Mouse (Mus musculus) neural tube, embryonic 13.5 days (tissue): ENCODE results near the gene Ccdc185. TPM values are rescaled to one million over a fixed set of nuclear protein-coding genes. Genes with fewer than 3 reads are reported as not detected.
A peak's percentile ranks its signal among the peaks of the same experiment; 100 is the strongest.

ENCODE experiments used
- ATAC-seq: fragments of 200-750 bp; cut with Nextera tagmentation; 2 replicates; pipeline ENCODE4 v1.8.0; 2017; ENCODE audit warnings: low read depth, mild to moderate bottlenecking, moderate TSS enrichment, moderate library complexity
- H3K27ac ChIP-seq: fragments of 300-500 bp; sonication (generic); replicated peaks from 2 replicates; pipeline ENCODE4 v1.5.1; 2015; ENCODE audit warnings: moderate library complexity, mild to moderate bottlenecking, inconsistent platforms
- H3K27me3 ChIP-seq: fragments of 300-500 bp; sonication (generic); 2 replicates; pipeline ENCODE4 v1.6.1; 2015; ENCODE audit warnings: mild to moderate bottlenecking, inconsistent platforms
- H3K36me3 ChIP-seq: fragments of 300-500 bp; sonication (generic); 2 replicates; pipeline ENCODE4 v1.6.1; 2015; ENCODE audit warnings: mild to moderate bottlenecking, inconsistent platforms
- H3K4me1 ChIP-seq: fragments of 300-500 bp; sonication (generic); replicated peaks from 2 replicates; pipeline ENCODE4 v1.6.1; 2015; ENCODE audit warnings: inconsistent platforms
- H3K4me2 ChIP-seq: fragments of 300-500 bp; sonication (generic); 2 replicates; pipeline ENCODE4 v1.6.1; 2015; ENCODE audit warnings: inconsistent platforms, mild to moderate bottlenecking, moderate library complexity
- H3K4me3 ChIP-seq: fragments of 300-500 bp; sonication (generic); 2 replicates; pipeline ENCODE4 v1.5.1; 2015; ENCODE audit warnings: mild to moderate bottlenecking, inconsistent platforms
- H3K9ac ChIP-seq: fragments of 300-500 bp; sonication (generic); 2 replicates; pipeline ENCODE4 v1.6.1; 2015; ENCODE audit warnings: moderate library complexity, mild to moderate bottlenecking, inconsistent platforms
- H3K9me3 ChIP-seq: fragments of 300-500 bp; sonication (generic); 2 replicates; pipeline ENCODE4 v1.6.1; 2016; ENCODE audit warnings: inconsistent platforms
- WGBS: fragments of 180-500 bp; shearing (Covaris S2); methylation state at CpG from one replicate; pipeline ENCODE4 v1.1.7; 2015; 5-methylcytosine and 5-hydroxymethylcytosine counted together
- polyA plus RNA-seq: library from polyadenylated mRNA; unstranded; fragments of >200 nt; fragmentation: Nextera tagmentation; extraction: Ambion mirVana; gene quantifications from 2 replicates; pipeline ENCODE4 v1.2.1, GENCODE M21; 2015

The Ccdc185 gene
- not detected in 2 replicates for polyA plus RNA-seq

DNA sequence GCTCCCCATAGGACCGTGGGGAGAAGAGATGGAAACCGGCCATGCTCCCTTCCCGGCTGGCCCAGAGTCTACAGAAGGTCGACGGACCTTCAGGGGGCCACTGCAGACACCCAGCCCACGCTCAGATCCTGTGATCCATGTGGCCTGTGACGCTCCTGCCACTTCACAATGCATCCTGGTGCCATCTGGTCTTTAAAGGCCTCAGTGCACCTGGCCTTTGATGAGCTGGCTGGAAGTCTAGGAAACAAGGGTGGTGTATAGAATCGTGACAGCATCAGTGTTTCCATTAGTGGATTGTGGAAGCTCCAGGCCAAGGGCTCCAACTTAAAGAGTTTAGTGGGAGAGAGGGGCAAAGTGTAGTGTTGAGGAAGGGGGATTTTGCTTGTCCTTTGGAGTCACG lies at the start of gene Ccdc185:
Ccdc185 (minus strand) TSS at position 101 of the 400 bp plus-strand sequence.
- Histone ChIP-seq H3K36me3 (no peaks in the 10 kb centered on the region), H3K27me3 (no peaks in the 10 kb centered on the region; the same call in 1 of the 2 replicates), H3K27ac (no peak within 1 kb of the TSS), H3K4me2 (no peak within 1 kb of the TSS), H3K9ac (no peak within 1 kb of the TSS), H3K4me1 (no peaks in the 10 kb centered on the region; the same call in 1 of the 2 replicates), H3K4me3 (no peak within 1 kb of the TSS), H3K9me3 (no peaks in the 10 kb centered on the region)
- no peak for ATAC-seq
- WGBS = 88% methylated on average over 9 of the region's 9 CpGs

DNA sequence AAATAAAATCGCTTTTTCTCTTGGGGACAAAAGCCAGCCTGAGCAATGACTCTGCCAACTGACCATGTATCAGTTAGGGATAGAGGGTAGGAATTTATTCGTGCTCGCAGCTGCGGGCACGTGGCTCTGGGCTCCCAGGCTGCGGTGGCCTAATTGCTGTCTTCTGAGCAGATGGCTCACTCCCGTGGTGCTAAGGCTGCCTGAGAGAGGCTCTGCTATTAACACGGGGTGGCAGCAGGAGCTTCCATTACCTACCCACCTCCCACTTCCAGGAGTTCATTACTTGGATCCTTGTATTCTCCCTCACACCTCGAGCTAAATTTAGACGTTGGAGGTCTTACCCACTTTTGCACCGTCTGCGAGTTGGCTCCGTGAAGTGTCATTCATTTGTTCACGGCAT lies 48.1 kb upstream of the Ccdc185 start:
- ATAC-seq = peak; percentile 70
- no peaks in the 10 kb centered on the region for H3K9me3 ChIP-seq
- 39% methylated on average over 14 of the region's 14 CpGs for WGBS
- H3K27me3 ChIP-seq = no peaks in the 10 kb centered on the region
- peaks cover 38% of the 10 kb centered on the region for H3K4me1 ChIP-seq
- no peak overlapping the region for H3K4me2 ChIP-seq
- H3K27ac ChIP-seq = peak overlapping the region; percentile 72; the same call in 1 of the 2 replicates
- no peak overlapping the region for H3K9ac ChIP-seq
- no peak overlapping the region for H3K4me3 ChIP-seq
- no peaks in the 10 kb centered on the region for H3K36me3 ChIP-seq

DNA sequence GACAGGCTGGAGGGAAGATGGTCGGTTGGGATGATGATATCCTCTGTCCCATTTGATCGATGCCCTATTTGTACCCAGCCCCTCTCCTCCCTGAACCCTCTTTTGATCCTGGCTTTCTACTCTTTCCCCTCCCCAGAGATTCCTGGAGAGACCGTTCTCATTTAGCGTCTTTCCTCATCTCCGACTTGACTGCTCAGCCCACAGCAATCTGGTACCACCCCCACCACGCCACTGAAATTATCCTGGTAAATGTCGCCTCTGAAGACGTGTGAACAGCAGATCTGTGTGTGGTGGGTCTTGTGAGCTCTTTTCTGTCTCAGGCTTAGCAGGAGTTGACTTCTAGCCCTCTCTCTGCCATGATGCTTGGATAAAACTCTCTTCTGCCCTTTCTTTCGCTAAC lies 45.6 kb upstream of the Ccdc185 start:
- Histone ChIP-seq H3K4me3 (no peak overlapping the region), H3K4me1 (peaks cover 31% of the 10 kb centered on the region), H3K9me3 (no peaks in the 10 kb centered on the region), H3K36me3 (no peaks in the 10 kb centered on the region), H3K4me2 (no peak overlapping the region), H3K9ac (no peak overlapping the region), H3K27ac (no peak overlapping the region), H3K27me3 (no peaks in the 10 kb centered on the region)
- ATAC-seq = no peak
- 88% methylated on average over 9 of the region's 9 CpGs for WGBS

DNA sequence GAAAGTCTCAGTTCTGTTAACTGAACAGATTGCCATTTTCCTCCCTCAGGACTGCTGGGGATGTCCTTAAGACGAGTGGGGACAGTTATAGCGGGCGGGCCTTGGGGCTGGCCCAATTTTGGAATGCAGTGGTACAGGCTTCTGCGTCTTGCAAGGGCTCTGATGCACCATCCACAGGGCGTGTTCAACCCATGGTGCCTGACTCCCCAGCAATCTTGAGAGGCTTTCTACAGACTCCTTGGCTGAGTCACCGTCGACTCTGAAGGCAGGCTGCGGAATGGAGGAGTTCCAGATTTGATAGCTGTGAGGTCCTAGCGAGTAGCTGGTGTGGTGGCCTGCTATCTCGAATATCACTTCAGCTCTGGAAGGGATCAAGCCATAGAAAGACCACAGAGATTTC lies 45.2 kb upstream of the Ccdc185 start:
- no peak overlapping the region for H3K4me2 ChIP-seq
- ATAC-seq = no peak
- no peak overlapping the region for H3K4me3 ChIP-seq
- no peaks in the 10 kb centered on the region for H3K27me3 ChIP-seq
- whole genome bisulfite sequencing = 93% methylated on average over 10 of the region's 10 CpGs
- H3K27ac ChIP-seq = no peak overlapping the region
- peaks cover 31% of the 10 kb centered on the region for H3K4me1 ChIP-seq
- no peaks in the 10 kb centered on the region for H3K9me3 ChIP-seq
- H3K36me3 ChIP-seq = no peaks in the 10 kb centered on the region
- no peak overlapping the region for H3K9ac ChIP-seq

DNA sequence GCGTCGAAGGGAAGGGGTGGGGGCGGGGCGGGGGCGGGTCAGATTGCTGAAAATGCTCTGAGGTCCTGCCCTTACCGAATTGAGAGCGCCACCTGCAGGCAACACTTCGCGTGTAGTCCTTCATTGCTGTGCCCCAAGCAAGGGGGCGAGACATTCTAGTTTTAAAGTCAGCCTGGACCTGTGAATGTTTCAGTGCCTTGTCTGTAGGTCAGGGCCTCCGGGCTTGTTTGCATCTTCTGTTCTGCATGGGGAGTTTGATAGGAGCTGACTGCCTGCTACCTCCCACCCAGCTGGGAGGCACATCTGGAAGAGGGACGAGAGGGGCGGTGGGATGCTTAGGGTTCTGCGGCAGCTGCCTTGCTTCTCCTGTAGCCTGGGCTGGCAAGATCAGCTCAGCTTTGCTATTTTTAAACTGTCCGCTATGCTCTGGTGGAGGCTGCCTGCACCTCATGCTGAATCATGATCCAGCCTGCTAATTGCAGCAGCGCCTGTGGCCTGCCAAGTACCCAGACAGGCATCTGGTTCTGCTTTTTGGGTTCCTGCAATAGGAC lies 43.6 kb upstream of the Ccdc185 start:
- H3K9ac ChIP-seq = no peak overlapping the region
- no peaks in the 10 kb centered on the region for H3K27me3 ChIP-seq
- H3K9me3 ChIP-seq = no peaks in the 10 kb centered on the region
- peak overlapping the region; percentile 14; the same call in 1 of the 2 replicates for H3K4me2 ChIP-seq
- peak overlapping the region; percentile 62 for H3K27ac ChIP-seq
- no peak overlapping the region for H3K4me3 ChIP-seq
- peak; percentile 30; the same call in 1 of the 2 replicates for ATAC-seq
- H3K36me3 ChIP-seq = no peaks in the 10 kb centered on the region
- WGBS = 23% methylated on average over 16 of the region's 16 CpGs
- H3K4me1 ChIP-seq = peaks cover 28% of the 10 kb centered on the region

DNA sequence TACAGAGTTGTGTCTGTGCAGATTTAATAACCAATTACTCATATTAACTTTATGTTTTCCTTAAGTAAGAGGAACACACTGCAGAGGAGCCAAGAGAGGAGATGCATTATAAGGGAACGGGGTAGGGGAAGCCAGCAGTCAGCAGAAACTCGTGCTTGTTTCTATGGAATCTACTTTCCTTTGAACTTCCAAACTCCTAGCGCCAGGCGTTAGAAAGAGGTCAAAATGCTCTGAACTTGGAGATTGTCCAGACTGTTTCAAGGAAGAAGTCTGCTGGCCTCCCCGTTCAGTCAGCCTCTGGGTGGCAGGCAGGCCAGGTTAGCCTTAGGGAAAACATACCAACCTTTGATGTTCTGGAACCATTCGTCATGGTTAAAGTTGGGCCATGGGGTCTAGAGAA lies 39.9 kb upstream of the Ccdc185 start:
- no peak overlapping the region for H3K9ac ChIP-seq
- no peaks in the 10 kb centered on the region for H3K36me3 ChIP-seq
- H3K27me3 ChIP-seq = no peaks in the 10 kb centered on the region
- WGBS = 61% methylated on average over 6 of the region's 6 CpGs
- peaks cover 16% of the 10 kb centered on the region for H3K4me1 ChIP-seq
- H3K4me2 ChIP-seq = no peak overlapping the region
- no peak for ATAC-seq
- no peaks in the 10 kb centered on the region for H3K9me3 ChIP-seq
- no peak overlapping the region for H3K4me3 ChIP-seq
- no peak overlapping the region for H3K27ac ChIP-seq

DNA sequence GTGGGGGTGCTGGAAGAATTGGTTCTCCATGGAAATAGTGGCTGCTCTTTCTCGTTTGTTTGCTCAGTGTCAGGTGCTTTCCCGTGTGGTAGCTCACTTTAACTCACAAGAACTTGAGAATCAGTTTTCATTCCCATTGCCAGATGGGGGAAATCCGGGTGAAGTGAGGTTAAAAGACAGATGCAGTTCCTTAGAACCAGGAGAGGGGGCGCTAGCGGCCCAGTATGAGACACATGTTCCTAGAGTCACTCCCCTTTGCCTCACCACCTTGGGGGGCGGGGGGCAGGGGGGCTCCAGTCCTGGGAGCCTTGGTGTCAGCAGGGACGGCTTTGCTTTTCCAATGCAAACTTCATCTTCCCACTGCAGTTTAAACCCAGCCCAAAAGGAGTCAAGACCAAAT lies 38.0 kb upstream of the Ccdc185 start:
- 49% methylated on average over 7 of the region's 7 CpGs for WGBS
- ATAC-seq = no peak
- Histone ChIP-seq H3K9ac (no peak overlapping the region), H3K4me2 (no peak overlapping the region), H3K36me3 (no peaks in the 10 kb centered on the region), H3K27ac (no peak overlapping the region), H3K9me3 (no peaks in the 10 kb centered on the region), H3K4me1 (peaks cover under 1% of the 10 kb centered on the region; the same call in 1 of the 2 replicates), H3K4me3 (no peak overlapping the region), H3K27me3 (no peaks in the 10 kb centered on the region)

DNA sequence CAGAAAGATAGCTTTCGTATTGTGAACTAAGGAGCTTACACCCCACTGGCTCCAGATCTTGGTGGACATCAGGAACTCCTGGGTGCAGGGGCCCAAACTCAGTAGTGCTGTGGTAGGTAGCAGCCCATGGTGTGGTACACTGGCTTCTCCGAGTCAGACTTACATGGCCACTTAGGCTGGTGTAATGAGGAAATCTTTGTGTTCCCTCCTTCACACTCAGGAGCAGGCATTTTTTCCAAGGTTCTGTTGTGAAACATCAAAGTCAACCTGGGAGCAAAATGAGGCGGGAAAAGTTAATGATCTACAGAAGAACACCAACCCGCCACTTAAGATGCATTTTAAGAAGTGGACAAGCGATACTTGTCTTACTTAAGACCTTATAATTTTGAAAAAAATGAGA lies 36.5 kb upstream of the Ccdc185 start:
- H3K27me3 ChIP-seq = no peaks in the 10 kb centered on the region
- WGBS = 88% methylated on average over 5 of the region's 5 CpGs
- H3K4me2 ChIP-seq = no peak overlapping the region
- H3K4me1 ChIP-seq = no peaks in the 10 kb centered on the region
- no peaks in the 10 kb centered on the region for H3K9me3 ChIP-seq
- no peak overlapping the region for H3K27ac ChIP-seq
- H3K4me3 ChIP-seq = no peak overlapping the region
- H3K36me3 ChIP-seq = no peaks in the 10 kb centered on the region
- ATAC-seq = no peak
- no peak overlapping the region for H3K9ac ChIP-seq

DNA sequence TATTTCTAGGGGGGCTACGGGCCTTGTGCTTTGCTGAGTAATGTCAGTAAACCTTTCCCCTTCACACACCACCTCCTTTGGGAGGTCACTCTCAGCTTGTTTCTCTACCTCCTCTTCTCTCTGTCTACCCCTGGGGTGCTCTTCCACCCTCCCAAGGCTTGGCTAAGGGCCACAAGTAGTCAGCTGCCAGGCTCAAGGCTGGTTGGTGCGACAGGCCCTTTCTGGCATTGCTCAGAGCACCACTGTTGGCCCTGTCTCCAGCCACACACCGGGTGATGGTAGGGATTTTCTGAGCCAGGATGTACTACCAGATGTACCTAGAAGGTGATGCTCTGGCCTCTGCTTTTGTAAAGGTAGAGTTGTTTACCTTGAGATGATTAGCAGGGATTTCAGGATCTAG lies 35.8 kb upstream of the Ccdc185 start:
- H3K9ac ChIP-seq = no peak overlapping the region
- H3K27ac ChIP-seq = no peak overlapping the region
- no peaks in the 10 kb centered on the region for H3K4me1 ChIP-seq
- H3K4me2 ChIP-seq = no peak overlapping the region
- WGBS = 86% methylated on average over 3 of the region's 3 CpGs
- no peaks in the 10 kb centered on the region for H3K9me3 ChIP-seq
- H3K4me3 ChIP-seq = no peak overlapping the region
- H3K36me3 ChIP-seq = no peaks in the 10 kb centered on the region
- H3K27me3 ChIP-seq = no peaks in the 10 kb centered on the region
- ATAC-seq = no peak

DNA sequence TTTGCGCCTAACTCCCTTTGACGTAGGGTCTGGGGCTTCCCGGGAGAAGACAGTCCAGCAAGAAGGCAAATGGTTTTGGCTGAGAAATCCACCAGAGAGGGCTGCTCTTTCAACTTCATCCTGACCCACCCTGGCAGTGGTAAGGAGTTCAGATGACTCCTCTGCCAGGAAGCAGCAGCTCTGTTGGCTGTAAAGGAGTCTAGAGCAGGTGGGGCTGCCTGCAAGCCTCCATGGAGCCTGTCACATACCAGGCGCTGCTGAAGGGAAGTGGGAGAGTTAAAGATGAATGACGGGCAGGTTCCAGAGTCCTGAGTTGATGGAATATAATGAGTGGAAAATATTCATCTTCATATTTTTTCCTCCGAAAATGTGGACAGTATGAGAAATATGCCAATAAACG lies 34.8 kb upstream of the Ccdc185 start:
- 92% methylated on average over 7 of the region's 7 CpGs for WGBS
- no peaks in the 10 kb centered on the region for H3K27me3 ChIP-seq
- H3K36me3 ChIP-seq = peaks cover 6% of the 10 kb centered on the region; the same call in 1 of the 2 replicates
- H3K9me3 ChIP-seq = no peaks in the 10 kb centered on the region
- H3K4me3 ChIP-seq = no peak overlapping the region
- H3K27ac ChIP-seq = no peak overlapping the region
- no peak overlapping the region for H3K9ac ChIP-seq
- no peak overlapping the region for H3K4me2 ChIP-seq
- no peak for ATAC-seq
- H3K4me1 ChIP-seq = no peaks in the 10 kb centered on the region

DNA sequence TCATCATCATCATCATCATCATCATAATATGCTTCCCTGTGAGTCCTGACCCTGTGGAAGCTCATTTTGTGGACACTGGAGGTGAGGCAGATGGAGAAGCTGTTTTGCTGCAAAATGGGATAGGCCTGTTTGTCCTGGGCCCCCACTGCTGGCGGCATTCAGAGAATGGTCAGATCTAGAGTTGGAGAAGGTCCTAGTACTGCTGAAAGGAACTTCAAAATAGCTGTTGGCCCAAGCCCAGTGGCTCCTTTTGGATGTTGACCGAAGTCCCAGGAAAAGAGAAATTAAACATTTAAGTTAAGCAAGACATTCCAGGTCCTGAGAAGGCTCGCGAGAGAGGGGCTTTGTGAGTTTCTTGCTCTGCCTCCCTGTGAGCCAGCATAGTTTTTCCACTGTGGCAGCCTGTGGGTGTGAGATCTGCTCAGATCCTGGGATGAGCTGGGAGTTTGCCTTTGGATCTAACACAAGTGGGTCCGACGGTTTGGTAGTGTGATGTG lies 30.1 kb upstream of the Ccdc185 start:
- Histone ChIP-seq H3K36me3 (peaks cover 18% of the 10 kb centered on the region; the same call in 1 of the 2 replicates), H3K9ac (no peak overlapping the region), H3K27me3 (no peaks in the 10 kb centered on the region), H3K4me1 (peaks cover 20% of the 10 kb centered on the region), H3K9me3 (no peaks in the 10 kb centered on the region), H3K27ac (no peak overlapping the region), H3K4me2 (no peak overlapping the region), H3K4me3 (no peak overlapping the region)
- no peak for ATAC-seq
- 95% methylated on average over 6 of the region's 6 CpGs for WGBS

DNA sequence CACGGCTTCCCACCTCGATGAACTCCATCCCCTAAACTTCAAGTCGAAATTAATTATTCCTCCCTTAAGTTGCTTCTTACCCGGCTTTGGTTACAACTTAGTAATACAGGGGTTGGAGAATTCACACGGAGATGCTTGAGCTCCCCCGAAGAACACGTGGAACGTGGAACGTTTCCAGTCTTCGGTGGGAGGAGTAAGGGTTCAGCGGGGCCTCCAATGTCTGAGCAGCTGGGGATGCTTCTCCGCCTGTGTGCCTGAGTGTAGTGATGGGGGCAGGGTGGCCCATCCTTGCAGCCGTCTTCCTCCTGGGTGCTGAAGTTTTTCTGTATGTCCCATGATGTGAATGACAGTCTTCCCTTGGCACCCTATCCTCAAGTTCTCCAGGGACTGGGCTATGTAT lies 29.2 kb upstream of the Ccdc185 start:
- Histone ChIP-seq H3K4me2 (no peak overlapping the region), H3K4me3 (no peak overlapping the region), H3K27me3 (no peaks in the 10 kb centered on the region), H3K4me1 (peaks cover 20% of the 10 kb centered on the region), H3K9me3 (no peaks in the 10 kb centered on the region), H3K36me3 (peaks cover 18% of the 10 kb centered on the region; the same call in 1 of the 2 replicates), H3K27ac (no peak overlapping the region), H3K9ac (no peak overlapping the region)
- 84% methylated on average over 13 of the region's 13 CpGs for WGBS
- no peak for ATAC-seq
